In genomic region chr11:121956367-121957235, GRCm38 (mm10) we compare ENCODE assay signal across 8 mouse cellular contexts.
DNase-seq lines count a peak whose midpoint lies in the region; ATAC-seq and TF ChIP-seq lines count a peak whose summit lies in the region.
"Not testable (repeated sequence)": the region's sequence is repeated elsewhere in the genome, so short reads cannot be mapped to it uniquely, and the experiment has no call there.

No protein-coding gene starts in this region.

- H3K4me1 ChIP-seq in erythroblast, embryonic 14.5 days (ENCODE audit: control insufficient read depth); heart, embryonic 12.5 days (replicated peaks); hindbrain, postnatal 0 days (ENCODE audit: insufficient read depth, low read length); limb, embryonic 14.5 days (ENCODE audit: control insufficient read depth, insufficient read depth, low read length): not testable (repeated sequence)

- ATAC-seq in heart, embryonic 12.5 days (ENCODE audit: insufficient number of reproducible peaks, low FRiP score); hindbrain, postnatal 0 days; limb, embryonic 14.5 days (ENCODE audit: low FRiP score, low read depth): not testable (repeated sequence)

- peak; percentile 5 for DNase-seq in brain, embryonic 14.5 days (ENCODE audit: low read depth)
- DNase-seq in hindbrain, postnatal 0 days (ENCODE audit: low spot score); limb, embryonic 14.5 days (ENCODE audit: low spot score): not testable (repeated sequence)
- DNase-seq in lung, postnatal 36 days = peak; percentile 1
- DNase-seq in retina, embryonic 14.5 days (ENCODE audit: low spot score) = peak; percentile 24
- peak; percentile 46 for DNase-seq in yolk sac, embryonic 10.5 days (ENCODE audit: low spot score)

- TF ChIP-seq POLR2A in brain, embryonic 14.5 days (IDR thresholded peaks at IDR 0.05; ENCODE audit: borderline replicate concordance, extremely low read depth, insufficient read depth, insufficient read length, poor library complexity, severe bottlenecking); limb, embryonic 14.5 days (IDR thresholded peaks at IDR 0.05; ENCODE audit: borderline replicate concordance, extremely low read depth, insufficient read depth, insufficient read length): not testable (repeated sequence)

- not testable (repeated sequence) for H3K9me3 ChIP-seq in erythroblast, embryonic 14.5 days (ENCODE audit: control insufficient read depth, low read length); heart, embryonic 12.5 days (replicated peaks); hindbrain, postnatal 0 days (ENCODE audit: low read length); limb, embryonic 14.5 days (ENCODE audit: control insufficient read depth, low read length)

- not testable (repeated sequence) for H3K27me3 ChIP-seq in erythroblast, embryonic 14.5 days (ENCODE audit: control insufficient read depth); heart, embryonic 12.5 days (replicated peaks); hindbrain, postnatal 0 days (ENCODE audit: insufficient read depth, low read length); limb, embryonic 14.5 days (ENCODE audit: control insufficient read depth, insufficient read depth, low read length)

- H3K27ac ChIP-seq in heart, embryonic 12.5 days (ENCODE audit: poor library complexity, severe bottlenecking); hindbrain, postnatal 0 days; limb, embryonic 14.5 days (replicated peaks; ENCODE audit: low read depth, low read length): not testable (repeated sequence)

- peak overlapping the region; percentile 62 for H3K4me3 ChIP-seq in erythroblast, embryonic 14.5 days (replicated peaks)
- H3K4me3 ChIP-seq in heart, embryonic 12.5 days = peak overlapping the region; percentile 38
- H3K4me3 ChIP-seq in hindbrain, postnatal 0 days (ENCODE audit: low read length); limb, embryonic 14.5 days (replicated peaks; ENCODE audit: low read length): not testable (repeated sequence)

- TF ChIP-seq CTCF in brain, embryonic 14.5 days (IDR thresholded peaks at IDR 0.05; ENCODE audit: borderline replicate concordance, extremely low read depth, insufficient read depth, insufficient read length); hindbrain, postnatal 0 days (IDR thresholded peaks at IDR 0.05; ENCODE audit: low read depth): not testable (repeated sequence)

- not testable (repeated sequence) for H3K36me3 ChIP-seq in erythroblast, embryonic 14.5 days (ENCODE audit: control insufficient read depth); heart, embryonic 12.5 days; hindbrain, postnatal 0 days (ENCODE audit: insufficient read depth, low read length); limb, embryonic 14.5 days (ENCODE audit: control insufficient read depth, insufficient read depth, low read length)

- H3K9ac ChIP-seq in heart, embryonic 12.5 days = 0 out of 2 replicates have a peak overlapping the region, but pooled peaks have one; percentile 4
- not testable (repeated sequence) for H3K9ac ChIP-seq in hindbrain, postnatal 0 days (replicated peaks; ENCODE audit: low read length); limb, embryonic 14.5 days (ENCODE audit: low read depth, low read length, severe bottlenecking)

- WGBS in heart, embryonic 12.5 days = 16% methylated on average over 20 of the region's 20 CpGs
- 17% methylated on average over 19 of the region's 20 CpGs for WGBS in hindbrain, postnatal 0 days
- 16% methylated on average over 20 of the region's 20 CpGs for WGBS in limb, embryonic 14.5 days

- peak overlapping the region; percentile 66 for H3K4me2 ChIP-seq in heart, embryonic 12.5 days
- H3K4me2 ChIP-seq in hindbrain, postnatal 0 days (ENCODE audit: low read depth, low read length) = peak overlapping the region; percentile 7; the same call in 1 of the 2 replicates
- H3K4me2 ChIP-seq in limb, embryonic 14.5 days (replicated peaks; ENCODE audit: low read depth, low read length, severe bottlenecking) = peak overlapping the region; percentile 23; the same call in 1 of the 2 replicates

Comparison
In these comparisons a context has a peak if more than half of its experiments do, and no peak if none do; other contexts are left out.
1. H3K4me2 ChIP-seq: peak in every context shown above with its lines; median percentile 66 in heart, embryonic 12.5 days; 23 in limb, embryonic 14.5 days; 7 in hindbrain, postnatal 0 days.